Mouse (Mus musculus) midbrain, embryonic 10.5 days (tissue): ENCODE measurements around the gene Alppl2. TPM values are rescaled to one million over a fixed set of nuclear protein-coding genes. Genes with fewer than 3 reads are reported as not detected.

Experiments used
- DNase-seq: peaks from one replicate; pipeline ENCODE4 v3.0.0-alpha.2; 2017; ENCODE audit warnings: low spot score
- H3K27ac ChIP-seq: fragments of 300-500 bp; sonication (generic); replicated peaks from 2 replicates; pipeline ENCODE4 v1.5.1; 2016; ENCODE audit warnings: mild to moderate bottlenecking
- H3K27me3 ChIP-seq: fragments of 300-500 bp; sonication (generic); 2 replicates; pipeline ENCODE4 v1.6.1; 2016; ENCODE audit warnings: low read depth, mild to moderate bottlenecking; ENCODE audit not compliant: poor library complexity, severe bottlenecking
- H3K36me3 ChIP-seq: fragments of 300-500 bp; sonication (generic); 2 replicates; pipeline ENCODE4 v1.6.1; 2016; ENCODE audit warnings: mild to moderate bottlenecking, moderate library complexity
- H3K4me1 ChIP-seq: fragments of 300-500 bp; sonication (generic); 2 replicates; pipeline ENCODE4 v1.6.1; 2016
- H3K4me3 ChIP-seq: fragments of 300-500 bp; sonication (generic); 2 replicates; pipeline ENCODE4 v1.5.1; 2016; ENCODE audit warnings: mild to moderate bottlenecking, moderate library complexity
- H3K9me3 ChIP-seq: fragments of 300-500 bp; sonication (generic); replicated peaks from 2 replicates; pipeline ENCODE4 v1.6.1; 2016; ENCODE audit warnings: mild to moderate bottlenecking
- WGBS: fragments of 180-500 bp; shearing (Covaris S2); methylation state at CpG from one replicate; pipeline ENCODE4 v1.1.7; 2016; 5-methylcytosine and 5-hydroxymethylcytosine counted together
- polyA plus RNA-seq: library from polyadenylated mRNA; unstranded; fragments of >200 nt; fragmentation: Nextera tagmentation; extraction: Ambion mirVana; gene quantifications from 2 replicates; pipeline ENCODE4 v1.2.1, GENCODE M21; 2016

Alppl2 gene
- polyA plus RNA-seq, 1 experiment from 2014 or later = not detected

DNA sequence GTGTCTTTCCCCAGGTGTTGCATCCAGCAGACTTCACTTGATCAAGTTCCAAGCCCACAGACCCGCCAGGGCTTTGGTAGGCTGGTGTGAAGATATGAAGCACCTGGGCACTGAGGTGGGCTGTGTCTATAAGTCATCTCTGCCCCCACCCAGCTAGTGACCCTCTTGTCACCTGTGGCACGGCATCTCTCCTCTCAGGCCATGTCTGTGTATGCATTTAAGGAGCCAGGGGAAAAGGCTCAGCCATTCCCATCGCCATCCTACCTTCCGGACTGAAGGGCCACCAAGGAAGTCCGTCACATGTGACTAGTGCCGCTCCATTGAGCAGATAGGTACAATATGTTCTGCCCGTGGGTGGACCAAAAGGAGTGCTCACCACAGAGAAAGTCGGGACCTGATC, 5.9 kb upstream of the Alppl2 start:
- no peak for DNase-seq
- Histone ChIP-seq H3K27ac (no peak overlapping the region), H3K36me3 (no peaks in the 10 kb centered on the region), H3K9me3 (no peaks in the 10 kb centered on the region), H3K4me3 (no peak overlapping the region), H3K27me3 (peaks cover 40% of the 10 kb centered on the region), H3K4me1 (peaks cover 12% of the 10 kb centered on the region)
- 78% methylated on average over 8 of the region's 8 CpGs for WGBS

DNA sequence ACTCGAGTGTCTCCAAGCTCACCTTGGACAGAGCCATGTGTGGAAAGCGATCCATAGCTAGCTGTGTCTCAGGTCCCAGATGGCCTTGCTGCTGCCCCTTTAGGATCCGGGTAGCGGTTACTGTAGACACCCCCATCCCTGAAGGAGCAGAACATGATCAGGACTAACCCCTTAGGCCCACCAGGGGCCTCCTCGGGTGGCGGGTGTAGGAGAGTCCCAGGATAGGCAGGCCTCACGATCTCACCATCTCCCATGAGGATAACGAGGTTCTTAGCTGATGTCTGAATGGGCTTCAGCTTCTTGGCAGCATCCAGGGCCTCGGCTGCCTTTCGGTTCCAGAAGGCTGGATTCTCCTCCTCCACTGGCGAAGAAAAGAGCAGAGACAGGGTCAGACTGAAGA, 477 bp downstream of the Alppl2 start:
- 90% methylated on average over 11 of the region's 11 CpGs for WGBS
- H3K36me3 ChIP-seq = no peaks in the 10 kb centered on the region
- no peaks in the 10 kb centered on the region for H3K9me3 ChIP-seq
- DNase-seq = no peak
- H3K4me1 ChIP-seq = no peaks in the 10 kb centered on the region
- no peak overlapping the region for H3K27ac ChIP-seq
- H3K4me3 ChIP-seq = no peak overlapping the region
- no peaks in the 10 kb centered on the region for H3K27me3 ChIP-seq

- no peak for DNase-seq
- Histone ChIP-seq H3K27ac (no peak overlapping the region), H3K27me3 (no peaks in the 10 kb centered on the region), H3K36me3 (no peaks in the 10 kb centered on the region), H3K4me1 (no peaks in the 10 kb centered on the region), H3K9me3 (no peaks in the 10 kb centered on the region), H3K4me3 (no peak overlapping the region)
- 70% methylated on average over 17 of the region's 17 CpGs for whole genome bisulfite sequencing
Measured at GRCm38 (mm10) chr1:87086964-87087363, 2.8 kb downstream of the Alppl2 start.

GRCm38 (mm10) chr1:87086196-87086595, 3.5 kb downstream of the Alppl2 start:
- Histone ChIP-seq H3K9me3 (no peaks in the 10 kb centered on the region), H3K36me3 (no peaks in the 10 kb centered on the region), H3K27me3 (no peaks in the 10 kb centered on the region), H3K4me1 (no peaks in the 10 kb centered on the region), H3K4me3 (no peak overlapping the region), H3K27ac (no peak overlapping the region)
- WGBS = 76% methylated on average over 4 of the region's 4 CpGs
- no peak for DNase-seq

DNA sequence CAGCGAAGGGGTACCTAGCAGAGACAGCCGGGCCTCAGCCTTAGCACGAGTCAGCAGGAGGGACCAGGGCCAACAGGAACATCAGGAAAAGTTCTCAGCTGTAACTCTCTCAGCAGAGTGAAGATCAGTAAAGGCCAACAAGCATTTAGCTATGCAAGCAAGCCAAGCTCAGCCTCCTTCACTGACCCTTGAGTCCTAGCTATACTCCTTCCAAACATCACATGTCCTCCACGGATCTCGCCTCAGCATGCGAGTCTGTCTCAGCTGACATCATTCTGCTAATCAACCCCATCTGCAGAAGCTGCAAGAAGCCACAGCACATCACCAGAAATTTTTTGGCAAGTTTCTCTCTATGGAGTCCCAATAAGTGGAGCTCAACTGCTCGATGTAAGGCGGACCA, 16.0 kb downstream of the Alppl2 start:
- Histone ChIP-seq H3K27ac (no peak overlapping the region), H3K4me3 (no peak overlapping the region), H3K27me3 (no peaks in the 10 kb centered on the region), H3K36me3 (no peaks in the 10 kb centered on the region), H3K4me1 (no peaks in the 10 kb centered on the region), H3K9me3 (no peaks in the 10 kb centered on the region)
- DNase-seq = no peak
- WGBS = 88% methylated on average over 8 of the region's 8 CpGs

DNA sequence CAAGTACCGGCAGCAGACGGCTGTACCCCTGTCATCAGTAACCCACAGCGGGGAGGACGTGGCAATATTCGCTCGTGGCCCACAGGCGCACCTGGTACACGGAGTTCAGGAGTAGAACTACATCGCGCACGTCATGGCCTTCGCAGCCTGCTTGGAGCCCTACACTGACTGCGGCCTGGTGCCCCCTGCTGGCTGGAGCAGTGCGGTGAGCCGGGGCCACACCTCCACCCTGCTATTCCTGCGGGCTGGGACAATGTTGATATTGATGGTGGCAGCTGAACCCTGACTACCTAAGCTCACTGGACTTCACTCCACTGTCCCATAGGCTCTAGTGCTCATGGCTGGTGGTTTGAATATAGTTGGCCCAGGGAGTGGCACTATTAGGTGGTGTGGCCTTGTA, 19.0 kb downstream of the Alppl2 start:
- Histone ChIP-seq H3K9me3 (no peaks in the 10 kb centered on the region), H3K4me1 (peaks cover 7% of the 10 kb centered on the region), H3K27me3 (no peaks in the 10 kb centered on the region), H3K27ac (no peak overlapping the region), H3K36me3 (no peaks in the 10 kb centered on the region), H3K4me3 (no peak overlapping the region)
- DNase-seq = peak; percentile 34
- WGBS = 52% methylated on average over 16 of the region's 16 CpGs

GRCm38 (mm10) chr1:87060913-87061312, 28.8 kb downstream of the Alppl2 start:
- H3K4me1 ChIP-seq = no peaks in the 10 kb centered on the region
- no peak overlapping the region for H3K27ac ChIP-seq
- DNase-seq = no peak
- H3K27me3 ChIP-seq = no peaks in the 10 kb centered on the region
- no peak overlapping the region for H3K4me3 ChIP-seq
- H3K9me3 ChIP-seq = no peaks in the 10 kb centered on the region
- H3K36me3 ChIP-seq = no peaks in the 10 kb centered on the region

GRCm38 (mm10) chr1:87059042-87059665, 30.6 kb downstream of the Alppl2 start:
- H3K27me3 ChIP-seq = no peaks in the 10 kb centered on the region
- WGBS = 86% methylated on average over 8 of the region's 8 CpGs
- no peaks in the 10 kb centered on the region for H3K4me1 ChIP-seq
- DNase-seq = no peak
- no peak overlapping the region for H3K27ac ChIP-seq
- no peaks in the 10 kb centered on the region for H3K36me3 ChIP-seq
- H3K4me3 ChIP-seq = no peak overlapping the region
- no peaks in the 10 kb centered on the region for H3K9me3 ChIP-seq

- H3K9me3 ChIP-seq = no peaks in the 10 kb centered on the region
- H3K27me3 ChIP-seq = no peaks in the 10 kb centered on the region
- 82% methylated on average over 4 of the region's 4 CpGs for WGBS
- H3K36me3 ChIP-seq = no peaks in the 10 kb centered on the region
- DNase-seq = no peak
- no peak overlapping the region for H3K27ac ChIP-seq
- no peaks in the 10 kb centered on the region for H3K4me1 ChIP-seq
- H3K4me3 ChIP-seq = no peak overlapping the region
Measured at GRCm38 (mm10) chr1:87057075-87057474, 32.7 kb downstream of the Alppl2 start.

DNA sequence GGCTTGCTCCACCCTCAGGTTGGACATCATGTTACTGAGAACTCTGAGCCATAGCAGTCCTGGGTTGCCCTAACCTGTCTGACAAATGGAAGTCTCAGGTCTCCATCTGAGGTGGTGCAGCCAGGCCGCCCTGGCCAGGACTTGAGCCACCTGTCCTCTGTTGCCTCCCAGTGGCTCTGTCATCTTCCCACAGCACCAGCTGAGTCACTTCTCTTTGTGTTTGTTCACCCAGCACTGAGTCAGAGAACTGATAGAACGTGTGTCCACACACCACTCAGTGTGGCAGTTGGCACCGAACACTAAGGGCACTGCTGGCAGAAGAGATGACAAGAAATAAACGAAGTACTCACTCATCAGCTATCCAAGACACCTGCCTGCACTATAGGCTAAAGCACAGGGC, 38.4 kb downstream of the Alppl2 start:
- Histone ChIP-seq H3K4me3 (no peak overlapping the region), H3K9me3 (no peaks in the 10 kb centered on the region), H3K27me3 (no peaks in the 10 kb centered on the region), H3K27ac (no peak overlapping the region), H3K4me1 (no peaks in the 10 kb centered on the region), H3K36me3 (peaks cover 17% of the 10 kb centered on the region)
- 83% methylated on average over 4 of the region's 4 CpGs for WGBS
- no peak for DNase-seq

DNA sequence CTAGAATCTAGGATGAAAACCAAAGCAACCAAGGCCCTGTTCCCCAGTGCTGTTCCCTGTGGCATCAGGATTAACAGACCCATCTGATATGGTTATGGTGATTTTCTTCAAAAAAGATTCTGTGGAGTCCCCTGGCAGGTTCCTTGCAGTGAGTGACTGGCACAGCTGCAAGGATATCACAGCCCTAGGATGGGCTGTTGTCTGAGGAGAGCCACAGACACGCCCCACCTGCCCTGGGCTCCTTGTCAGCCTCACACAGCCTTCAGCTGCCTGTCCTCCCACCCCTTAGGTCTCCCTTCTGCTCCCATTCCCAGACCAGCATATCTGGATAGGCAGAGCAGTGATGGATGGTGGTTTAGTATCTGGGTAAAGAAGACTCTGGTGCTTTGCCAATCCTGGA, 39.0 kb downstream of the Alppl2 start:
- 67% methylated on average over 1 of the region's 1 CpGs for WGBS
- Histone ChIP-seq H3K36me3 (peaks cover 18% of the 10 kb centered on the region), H3K4me1 (no peaks in the 10 kb centered on the region), H3K27ac (no peak overlapping the region), H3K9me3 (no peaks in the 10 kb centered on the region), H3K4me3 (no peak overlapping the region), H3K27me3 (no peaks in the 10 kb centered on the region)
- DNase-seq = no peak

GRCm38 (mm10) chr1:87050072-87050471, 39.7 kb downstream of the Alppl2 start:
- 63% methylated on average over 3 of the region's 3 CpGs for WGBS
- Histone ChIP-seq H3K27ac (no peak overlapping the region), H3K4me1 (no peaks in the 10 kb centered on the region), H3K36me3 (peaks cover 24% of the 10 kb centered on the region), H3K9me3 (no peaks in the 10 kb centered on the region), H3K27me3 (no peaks in the 10 kb centered on the region), H3K4me3 (no peak overlapping the region)
- DNase-seq = no peak

- Histone ChIP-seq H3K4me3 (no peak overlapping the region), H3K27me3 (no peaks in the 10 kb centered on the region; the same call in 1 of the 2 replicates), H3K27ac (no peak overlapping the region), H3K4me1 (peaks cover 6% of the 10 kb centered on the region; the same call in 1 of the 2 replicates), H3K9me3 (no peaks in the 10 kb centered on the region), H3K36me3 (peaks cover 12% of the 10 kb centered on the region)
- WGBS = 4% methylated on average over 1 of the region's 1 CpGs
- DNase-seq = peak; percentile 77
Measured at GRCm38 (mm10) chr1:87041814-87042438, 47.8 kb downstream of the Alppl2 start.
